Comparison of ENCODE assay signal across 18 mouse cellular contexts in the genomic region with DNA sequence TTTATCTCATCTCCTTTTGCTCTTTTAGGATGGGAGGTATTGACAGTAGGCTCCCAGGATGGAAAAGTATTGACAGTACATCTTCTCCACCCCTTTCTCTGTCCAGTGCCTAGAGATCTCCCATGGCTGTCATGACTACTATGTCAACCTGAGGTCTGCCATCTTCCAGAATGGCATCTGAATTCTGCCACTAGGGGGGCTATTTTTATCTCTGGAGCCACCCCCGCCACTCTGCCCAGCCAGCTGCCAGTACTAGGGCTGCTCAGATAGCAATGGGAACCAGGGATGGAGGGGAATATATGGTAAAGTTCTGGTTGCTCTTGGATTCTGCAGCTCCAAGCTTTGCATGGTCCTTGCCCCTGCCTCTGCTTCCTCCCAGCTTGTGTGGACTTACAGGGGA. TPM values are rescaled to one million over a fixed set of nuclear protein-coding genes. Genes with fewer than 3 reads are reported as not detected.
"Had no signal": no experiment of that assay in that cellular context is flagged by ENCODE, and none has a peak within 500 bp of the region (broad histone marks: within the 10 kb centered on the region; RNA-seq: fewer than 3 reads in every experiment).

No protein-coding gene starts in this region.

- DNase-seq: kidney, adult 18-20 months; kidney, adult 9 months; kidney, postnatal 14 days; kidney, postnatal 4 days; liver, embryonic 13.5 days; lung, adult 2 months; lung, postnatal 14 days; lung, postnatal 4 days; midbrain, embryonic 14.5 days; retina, postnatal 1 day; thymus, adult 18-20 months; thymus, postnatal 36 days had no signal

RNA-seq across cellular contexts. Expression of a gene that starts 26.2 kb away (rescaled TPM):
- total RNA-seq: megakaryocyte progenitor cell, adult 5-6 weeks; megakaryocyte-erythroid progenitor cell, adult 5-6 weeks; neutrophil, adult 5-6 weeks had no signal

RNA-seq across cellular contexts. Expression of a gene that starts 53.2 kb away (rescaled TPM):
- total RNA-seq: hindbrain, postnatal 0 days; liver, adult 2 months; megakaryocyte progenitor cell, adult 5-6 weeks; megakaryocyte-erythroid progenitor cell, adult 5-6 weeks; midbrain, postnatal 0 days; neutrophil, adult 5-6 weeks had no signal
